Mouse (Mus musculus) megakaryocyte, embryonic 14.5 days (primary cell): ENCODE results near the gene Abhd14b.

Experiments used
- FLI1 ChIP-seq: IDR thresholded peaks from 2 replicates; pipeline ENCODE4 v1.6.1; 2012; ENCODE audit warnings: low read length, inconsistent platforms, mixed read lengths
- GATA1 ChIP-seq: IDR thresholded peaks from 3 replicates; pipeline ENCODE4 v1.6.1; 2012; ENCODE audit warnings: mixed read lengths, low read length, inconsistent platforms, borderline replicate concordance

DNA sequence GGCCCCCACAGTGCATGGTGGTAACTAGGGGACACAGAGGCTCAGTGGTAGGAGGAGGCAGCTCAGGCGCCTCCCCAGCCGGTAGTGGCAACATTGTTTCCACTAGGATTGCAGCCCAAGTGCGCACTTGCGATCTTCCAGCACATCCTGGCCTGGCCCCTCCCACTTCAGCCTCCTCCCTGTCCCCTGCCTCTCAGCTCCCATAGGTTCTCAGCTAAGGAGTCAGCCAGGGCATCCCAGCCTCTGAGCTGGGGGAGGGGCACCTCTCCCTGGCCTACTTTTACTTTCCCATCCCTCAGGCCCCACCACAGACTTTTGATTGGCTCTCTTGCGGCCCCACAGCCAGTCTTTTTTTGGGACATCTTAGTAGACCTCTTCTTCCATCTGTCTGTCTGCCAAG lies 24.6 kb downstream of the Abhd14b start:
- TF ChIP-seq GATA1 (no peak), FLI1 (no peak)
